Mouse (Mus musculus): ENCODE results near the gene Zfpl1. TPM values are rescaled to one million over a fixed set of nuclear protein-coding genes. Genes with fewer than 3 reads are reported as not detected.
"Not testable (repeated sequence)": the region's sequence is repeated elsewhere in the genome, so short reads cannot be mapped to it uniquely, and the experiment has no call there.

Gene Zfpl1
- total RNA-seq (2014; rRNA removed) (76.0 and 97.6 TPM in 2 replicates), polyA plus RNA-seq (2015; fragmentation: Nextera tagmentation; extraction: Ambion mirVana) (92.0 and 99.6 TPM in 2 replicates)

DNA sequence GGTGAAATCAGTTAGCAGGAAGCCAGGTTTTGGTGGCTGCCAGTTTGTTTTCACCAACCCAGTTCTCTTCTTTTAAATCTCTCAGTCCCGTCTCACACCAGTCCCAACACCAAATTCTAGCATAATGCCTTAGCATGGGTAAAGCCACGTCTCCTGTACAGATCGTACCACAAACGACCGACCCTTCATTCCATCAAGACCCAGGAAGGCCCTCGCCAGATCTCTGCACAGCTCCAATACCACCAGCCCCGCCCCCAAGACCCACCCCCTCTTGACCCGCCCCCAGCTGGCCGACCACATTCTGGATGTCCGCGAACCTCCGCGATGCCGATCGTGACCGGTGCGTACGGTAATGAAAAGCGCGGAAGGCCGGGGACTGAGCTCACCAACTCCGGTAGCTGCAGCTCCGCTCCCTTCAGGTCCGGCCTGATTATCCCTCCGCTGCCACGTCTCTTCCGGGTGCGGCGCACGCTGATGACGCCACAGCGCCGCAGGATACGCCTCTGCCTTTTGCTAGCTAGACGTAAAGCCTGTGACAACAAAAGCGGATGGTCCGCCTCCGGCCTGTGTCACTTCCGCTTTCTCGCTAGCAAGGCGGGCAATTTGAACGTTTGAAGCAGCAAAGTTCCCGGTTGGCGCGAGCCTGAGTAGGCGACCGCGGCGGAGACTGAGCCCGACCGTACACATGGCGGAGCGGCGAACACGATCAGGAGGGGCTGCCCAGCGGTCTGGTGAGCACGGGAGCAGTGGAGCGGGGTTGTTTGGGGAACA lies at the start of gene Zfpl1, which contains the start of gene Cdca5:
Gene Zfpl1 (minus strand): TSS at position 479 of the 771 bp plus-strand sequence.
Gene Cdca5 (plus strand): TSS at position 506 of the 771 bp plus-strand sequence.
- under 1% methylated on average over 58 of the region's 58 CpGs for WGBS
- ATAC-seq (ENCODE audit: low FRiP score): peak; percentile 88
- TF ChIP-seq CTCF (IDR thresholded peaks at IDR 0.05): no peak
- Histone ChIP-seq H3K9ac (replicated peaks; ENCODE audit: low read length, poor library complexity, severe bottlenecking) (peak within 1 kb of the TSS; percentile 63), H3K4me2 (ENCODE audit: low read depth, low read length, poor library complexity, severe bottlenecking) (peak within 1 kb of the TSS; percentile 93), H3K27ac (ENCODE audit: low read depth, low read length) (peak within 1 kb of the TSS; percentile 65), H3K4me1 (ENCODE audit: insufficient read depth, low read length) (peaks cover 7% of the 10 kb centered on the region; the same call in 1 of the 2 replicates), H3K27me3 (ENCODE audit: insufficient read depth, low read length) (no peaks in the 10 kb centered on the region), H3K4me3 (ENCODE audit: low read depth, low read length) (peak within 1 kb of the TSS; percentile 70), H3K9me3 (ENCODE audit: low read length) (no peaks in the 10 kb centered on the region), H3K36me3 (ENCODE audit: insufficient read depth, low read length) (peaks cover 22% of the 10 kb centered on the region)
- peak; percentile 99 for DNase-seq (ENCODE audit: low spot score)

DNA sequence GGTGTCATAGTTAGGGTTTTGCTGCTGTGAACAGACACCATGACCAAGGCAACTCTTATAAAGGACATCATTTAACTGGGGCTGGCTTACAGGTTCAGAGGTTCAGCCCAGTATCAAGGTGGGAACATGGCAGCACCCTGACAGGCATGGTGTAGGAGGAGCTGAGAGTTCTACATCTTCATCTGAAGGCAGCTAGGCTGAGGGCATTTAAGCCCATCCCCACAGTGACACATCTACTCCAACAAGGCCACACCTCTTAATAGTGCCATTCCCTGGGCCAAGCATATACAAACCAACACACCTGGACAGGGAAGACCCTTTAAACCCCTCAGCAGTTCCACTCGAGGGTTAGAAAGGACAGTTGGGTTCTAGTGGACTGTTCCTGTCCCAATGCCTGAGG lies 48.4 kb upstream of the Zfpl1 start:
- not testable (repeated sequence) for DNase-seq (ENCODE audit: low spot score); H3K4me1 ChIP-seq (ENCODE audit: insufficient read depth, low read length); H3K27ac ChIP-seq (ENCODE audit: low read depth, low read length); H3K27me3 ChIP-seq (ENCODE audit: insufficient read depth, low read length); H3K4me3 ChIP-seq (ENCODE audit: low read depth, low read length); H3K9me3 ChIP-seq (ENCODE audit: low read length); ATAC-seq (ENCODE audit: low FRiP score); H3K9ac ChIP-seq (replicated peaks; ENCODE audit: low read length, poor library complexity, severe bottlenecking); H3K4me2 ChIP-seq (ENCODE audit: low read depth, low read length, poor library complexity, severe bottlenecking)
- 55% methylated on average over 1 of the region's 1 CpGs for WGBS
- H3K36me3 ChIP-seq (ENCODE audit: insufficient read depth, low read length): peaks cover 31% of the 10 kb centered on the region

DNA sequence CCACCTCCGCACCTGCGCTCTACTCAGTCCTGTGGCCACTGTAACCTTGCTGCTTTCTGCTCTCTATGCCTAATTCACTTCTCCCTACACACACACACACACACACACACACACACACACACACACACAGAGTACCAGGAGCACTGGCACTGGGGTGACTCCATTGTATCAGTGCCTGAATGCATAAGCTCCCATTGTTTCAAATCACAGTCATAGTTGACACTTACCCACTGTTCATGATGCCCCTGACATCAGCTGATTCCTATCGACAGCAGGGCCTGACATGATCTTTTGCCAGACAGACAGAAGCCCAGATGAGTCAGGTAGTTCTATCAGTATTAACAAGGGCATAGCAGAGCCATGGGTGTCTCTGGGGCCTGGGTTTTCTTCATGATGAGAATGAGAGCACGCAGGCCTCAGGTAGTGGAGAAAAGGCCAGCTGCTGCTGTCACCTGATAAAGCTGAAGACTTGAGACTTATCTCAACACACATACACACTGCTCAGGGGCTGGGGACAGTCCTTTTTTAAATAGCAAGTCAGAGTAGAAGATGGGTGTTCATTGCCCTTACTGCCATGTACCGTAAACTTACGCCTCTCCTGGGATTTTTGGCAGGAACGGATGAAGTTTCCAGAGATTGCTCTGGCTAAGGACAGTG lies 47.5 kb upstream of the Zfpl1 start:
- H3K4me3 ChIP-seq (ENCODE audit: low read depth, low read length): no peak overlapping the region
- DNase-seq (ENCODE audit: low spot score) (no peak), ATAC-seq (ENCODE audit: low FRiP score) (no peak)
- no peaks in the 10 kb centered on the region for H3K9me3 ChIP-seq (ENCODE audit: low read length)
- H3K27ac ChIP-seq (ENCODE audit: low read depth, low read length): no peak overlapping the region
- H3K4me1 ChIP-seq (ENCODE audit: insufficient read depth, low read length): no peaks in the 10 kb centered on the region
- H3K4me2 ChIP-seq (ENCODE audit: low read depth, low read length, poor library complexity, severe bottlenecking): no peak overlapping the region
- H3K9ac ChIP-seq (replicated peaks; ENCODE audit: low read length, poor library complexity, severe bottlenecking): no peak overlapping the region
- H3K36me3 ChIP-seq (ENCODE audit: insufficient read depth, low read length): peaks cover 26% of the 10 kb centered on the region
- no peak for TF ChIP-seq CTCF (IDR thresholded peaks at IDR 0.05)
- WGBS: 80% methylated on average over 7 of the region's 7 CpGs
- no peaks in the 10 kb centered on the region for H3K27me3 ChIP-seq (ENCODE audit: insufficient read depth, low read length)

DNA sequence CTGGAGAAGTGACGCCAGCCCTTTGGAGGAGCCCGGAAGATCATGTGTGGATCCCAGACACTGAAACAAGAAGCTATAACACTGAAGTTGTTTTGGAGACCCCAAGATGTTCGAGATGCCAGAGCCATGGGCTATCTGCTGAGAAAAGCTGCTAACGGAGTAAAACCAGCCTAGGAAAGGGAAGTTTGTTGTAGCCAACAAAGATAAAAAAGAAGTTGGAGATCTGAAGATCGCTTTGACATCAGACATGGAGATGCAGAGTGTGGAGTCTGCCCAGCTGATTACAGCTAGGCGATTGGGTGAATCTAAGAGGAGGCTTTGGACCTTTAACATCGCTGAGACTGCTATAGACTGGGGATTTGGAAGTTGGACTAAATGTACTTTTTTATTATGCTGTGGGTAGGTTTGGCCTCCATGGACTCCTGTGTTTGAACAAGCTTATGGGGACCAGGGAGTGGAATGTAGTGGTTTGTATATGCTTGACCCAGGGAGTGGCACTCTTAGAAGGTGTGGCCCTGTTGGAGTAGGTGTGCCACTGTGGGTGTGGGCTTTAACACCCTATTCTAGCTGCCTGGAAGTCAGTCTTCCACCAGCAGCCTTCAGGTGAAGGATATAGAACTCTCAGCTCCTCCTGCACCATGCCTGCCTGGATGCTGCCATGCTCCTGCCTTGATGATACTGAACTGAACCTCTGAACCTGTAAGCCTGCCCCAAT lies 45.8 kb upstream of the Zfpl1 start:
- not testable (repeated sequence) for H3K4me2 ChIP-seq (ENCODE audit: low read depth, low read length, poor library complexity, severe bottlenecking)

DNA sequence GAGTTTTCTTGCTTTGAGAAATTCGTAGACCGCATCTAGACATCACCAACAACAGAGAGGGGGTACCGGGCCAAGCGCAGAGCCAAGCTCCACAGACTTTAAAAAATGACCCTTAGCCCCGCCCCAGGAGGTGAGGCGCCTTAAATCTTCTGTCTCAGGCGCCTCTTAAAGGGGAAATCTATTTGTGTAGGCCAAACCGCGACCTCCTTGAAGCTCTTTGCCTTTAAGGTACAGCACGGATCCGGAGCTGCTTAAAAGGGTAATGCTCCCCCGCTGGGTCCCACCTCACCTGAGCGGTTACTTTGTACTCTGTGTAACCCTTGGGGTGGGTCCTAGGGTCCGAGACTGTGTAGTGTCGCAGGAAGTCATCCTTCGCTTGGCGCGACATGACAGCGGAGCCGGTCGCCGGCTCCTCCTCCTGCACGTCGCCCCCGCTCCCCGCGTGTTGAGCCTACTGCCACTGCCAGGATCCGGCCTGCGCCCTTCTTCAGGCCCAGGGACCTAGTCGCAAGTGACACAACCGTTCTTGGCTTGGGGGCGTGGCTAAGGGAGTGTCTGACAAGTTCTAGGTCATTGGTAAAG lies 43.1 kb upstream of the Zfpl1 start, which contains the start of gene Snx15:
Gene Snx15 (minus strand): TSS at position 545 of the 582 bp plus-strand sequence.
- Histone ChIP-seq H3K9me3 (ENCODE audit: low read length) (no peaks in the 10 kb centered on the region), H3K9ac (replicated peaks; ENCODE audit: low read length, poor library complexity, severe bottlenecking) (peak within 1 kb of the TSS; percentile 57), H3K4me1 (ENCODE audit: insufficient read depth, low read length) (no peaks in the 10 kb centered on the region), H3K36me3 (ENCODE audit: insufficient read depth, low read length) (no peaks in the 10 kb centered on the region), H3K27me3 (ENCODE audit: insufficient read depth, low read length) (no peaks in the 10 kb centered on the region), H3K4me3 (ENCODE audit: low read depth, low read length) (peak within 1 kb of the TSS; percentile 50), H3K4me2 (ENCODE audit: low read depth, low read length, poor library complexity, severe bottlenecking) (peak within 1 kb of the TSS; percentile 51), H3K27ac (ENCODE audit: low read depth, low read length) (peak within 1 kb of the TSS; percentile 93)
- DNase-seq (ENCODE audit: low spot score) (peak; percentile 97), ATAC-seq (ENCODE audit: low FRiP score) (peak; percentile 94)
- peak; percentile 27 for TF ChIP-seq CTCF (IDR thresholded peaks at IDR 0.05)
- under 1% methylated on average over 32 of the region's 32 CpGs for WGBS

More for the DNA sequence above, 45.8 kb upstream of the Zfpl1 start:
- not testable (repeated sequence) for H3K9ac ChIP-seq (replicated peaks; ENCODE audit: low read length, poor library complexity, severe bottlenecking); H3K27ac ChIP-seq (ENCODE audit: low read depth, low read length); H3K9me3 ChIP-seq (ENCODE audit: low read length); ATAC-seq (ENCODE audit: low FRiP score); DNase-seq (ENCODE audit: low spot score); H3K27me3 ChIP-seq (ENCODE audit: insufficient read depth, low read length); H3K4me1 ChIP-seq (ENCODE audit: insufficient read depth, low read length); H3K4me3 ChIP-seq (ENCODE audit: low read depth, low read length)
- H3K36me3 ChIP-seq (ENCODE audit: insufficient read depth, low read length): peaks cover 15% of the 10 kb centered on the region
- 76% methylated on average over 7 of the region's 7 CpGs for WGBS

All from midbrain, postnatal 0 days (tissue).